Comparison of ENCODE assay signal across 15 mouse cellular contexts in the genomic region with DNA sequence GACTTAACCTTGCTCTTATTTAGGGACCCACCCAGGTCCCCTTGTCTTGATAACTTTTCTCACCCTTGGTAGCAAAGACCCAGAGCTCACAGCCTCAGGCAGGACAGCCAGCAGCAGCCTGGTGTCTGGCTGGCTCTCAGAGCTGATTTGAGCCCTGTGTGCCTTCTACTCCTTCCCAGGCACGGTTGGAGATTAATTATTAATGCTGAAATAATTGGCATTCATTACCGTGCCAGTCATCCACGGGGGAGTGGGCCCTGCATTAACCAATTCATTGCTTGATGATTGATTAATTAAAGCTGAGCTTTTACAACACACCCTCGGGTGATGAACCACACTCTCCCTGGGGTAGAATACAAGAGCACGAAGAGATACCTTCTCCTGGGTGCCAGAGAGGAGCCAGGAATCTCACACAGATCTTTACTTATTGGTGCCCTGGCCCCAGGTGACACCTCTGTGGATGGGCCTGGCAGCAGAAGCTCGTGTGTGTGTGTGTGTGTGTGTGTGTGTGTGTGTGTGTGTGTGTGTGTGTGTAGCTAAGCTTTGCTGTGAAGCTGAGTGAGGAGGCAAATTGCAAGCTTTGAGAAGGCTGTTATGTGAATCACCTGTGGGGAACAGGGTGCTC. TPM values are rescaled to one million over a fixed set of nuclear protein-coding genes. Genes with fewer than 3 reads are reported as not detected.
DNase-seq lines count a peak whose midpoint lies in the region; ATAC-seq lines count a peak whose summit lies in the region.
"Had no signal": no experiment of that assay in that cellular context is flagged by ENCODE, and none has a peak within 500 bp of the region (broad histone marks: within the 10 kb centered on the region; RNA-seq: fewer than 3 reads in every experiment).

No protein-coding gene starts in this region.

- DNase-seq in Muller cell, postnatal 12 days (ENCODE audit: inconsistent ontology term): peak; percentile 74
- peak; percentile 21 for DNase-seq in kidney, adult 18-20 months
- peak; percentile 26 to 37 for DNase-seq in kidney, postnatal 36 days
- no peak for DNase-seq in natural killer cell, adult 2 months (ENCODE audit: low spot score in 2 of 2)
- DNase-seq in thymus, postnatal 36 days: no peak
- no peak for DNase-seq in liver
- DNase-seq in embryo, embryonic 11 days: no peak
- DNase-seq: heart, adult 2 months; heart, postnatal 10 days; thymus, adult 18-20 months had no signal

- no peak overlapping the region for H3K4me3 ChIP-seq in forebrain, embryonic 12.5 days (replicated peaks)
- H3K4me3 ChIP-seq: embryonic facial prominence, embryonic 15.5 days; heart, adult 2 months; limb, embryonic 15.5 days had no signal

- ATAC-seq in forebrain, embryonic 12.5 days (ENCODE audit: low FRiP score): peak; percentile 44; the same call in 1 of the 2 replicates
- ATAC-seq: CD4-positive, CD25-positive, alpha-beta regulatory T cell, adult 4 months; lung, postnatal 0 days had no signal

- H3K9ac ChIP-seq in forebrain, embryonic 12.5 days: no peak overlapping the region
- H3K9ac ChIP-seq: embryonic facial prominence, embryonic 15.5 days; limb, embryonic 15.5 days had no signal

- H3K4me1 ChIP-seq in forebrain, embryonic 12.5 days: peaks cover 16% of the 10 kb centered on the region

- no peak overlapping the region for H3K4me2 ChIP-seq in forebrain, embryonic 12.5 days
- H3K4me2 ChIP-seq: embryonic facial prominence, embryonic 15.5 days; limb, embryonic 15.5 days had no signal

- H3K36me3 ChIP-seq in forebrain, embryonic 12.5 days (replicated peaks): no peaks in the 10 kb centered on the region
- H3K36me3 ChIP-seq: embryonic facial prominence, embryonic 15.5 days; limb, embryonic 15.5 days had no signal

- peak overlapping the region; percentile 59; the same call in 1 of the 2 replicates for H3K27ac ChIP-seq in forebrain, embryonic 12.5 days
- H3K27ac ChIP-seq: embryonic facial prominence, embryonic 15.5 days; heart, adult 2 months; limb, embryonic 15.5 days had no signal

- no peaks in the 10 kb centered on the region for H3K9me3 ChIP-seq in forebrain, embryonic 12.5 days
- H3K9me3 ChIP-seq: embryonic facial prominence, embryonic 15.5 days; limb, embryonic 15.5 days had no signal

- H3K27me3 ChIP-seq in forebrain, embryonic 12.5 days: 0 out of 2 replicates have a peak, but pooled peaks cover 4% of the 10 kb centered on the region
- H3K27me3 ChIP-seq: limb, embryonic 15.5 days had no signal

- WGBS in forebrain, embryonic 12.5 days: 20% methylated on average over 6 of the region's 6 CpGs

RNA-seq across cellular contexts. Expression of gene Inhbb, which starts 14.2 kb away (rescaled TPM):
- polyA plus RNA-seq in forebrain, embryonic 12.5 days (2016; fragmentation: Nextera tagmentation; extraction: Ambion mirVana): 1.8 and 2.3 TPM in 2 replicates
- polyA plus RNA-seq: CD4-positive, CD25-positive, alpha-beta regulatory T cell, adult 4 months had no signal

Comparison
In these comparisons a context has a peak if more than half of its experiments do, and no peak if none do; other contexts are left out.
1. DNase-seq: peak in Muller cell, postnatal 12 days (single experiment), kidney, adult 18-20 months (single experiment) and kidney, postnatal 36 days (2 of 2); none in natural killer cell, adult 2 months (0 of 2), thymus, postnatal 36 days (0 of 2), liver (single experiment) and embryo, embryonic 11 days (single experiment).